Mouse (Mus musculus): Measurements from ENCODE around the gene Npw. TPM values are rescaled to one million over a fixed set of nuclear protein-coding genes. Genes with fewer than 3 reads are reported as not detected.

The Npw gene
- polyA plus RNA-seq, 1 experiment from 2014 or later = not detected

DNA sequence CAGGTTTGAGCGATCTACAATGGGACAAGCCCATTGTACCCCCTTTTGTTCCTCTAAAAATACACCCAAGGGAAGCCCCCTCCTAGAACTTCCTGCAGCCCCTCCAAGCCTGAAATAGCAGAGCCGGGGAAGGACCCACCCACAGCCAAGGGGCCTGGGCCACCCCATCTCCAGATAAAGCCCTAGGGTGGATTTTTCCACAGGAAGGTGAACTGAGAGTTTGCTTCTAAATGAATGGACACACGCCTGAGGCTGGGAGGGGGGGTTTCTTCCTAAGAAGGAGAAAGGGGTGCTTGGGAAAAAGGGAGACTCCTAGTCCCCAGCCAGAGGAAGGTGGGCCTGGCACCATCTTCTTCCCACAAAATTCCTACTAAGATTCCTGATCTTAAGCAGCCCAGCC is 12.3 kb downstream of the Npw start:
- no peak for DNase-seq (ENCODE audit: low spot score)
- peak overlapping the region; percentile 72; the same call in 1 of the 2 replicates for H3K27ac ChIP-seq (replicated peaks)
- H3K9me3 ChIP-seq (replicated peaks) = no peaks in the 10 kb centered on the region
- 0 out of 2 replicates have a peak overlapping the region, but pooled peaks have one; percentile 21 for H3K4me3 ChIP-seq
- H3K27me3 ChIP-seq (ENCODE audit: low read depth, poor library complexity, severe bottlenecking) = peaks cover 35% of the 10 kb centered on the region
- 83% methylated on average over 3 of the region's 3 CpGs for WGBS
- H3K4me1 ChIP-seq = peaks cover 46% of the 10 kb centered on the region
- H3K36me3 ChIP-seq = 0 out of 2 replicates have a peak, but pooled peaks cover under 1% of the 10 kb centered on the region

- WGBS = 88% methylated on average over 9 of the region's 9 CpGs
- peaks cover 27% of the 10 kb centered on the region for H3K27me3 ChIP-seq (ENCODE audit: low read depth, poor library complexity, severe bottlenecking)
- peaks cover 41% of the 10 kb centered on the region for H3K4me1 ChIP-seq
Measured at GRCm38 (mm10) chr17:24644875-24645721, 13.2 kb downstream of the Npw start.

GRCm38 (mm10) chr17:24644030-24644715 is 14.1 kb downstream of the Npw start:
- Histone ChIP-seq H3K36me3 (peaks cover 13% of the 10 kb centered on the region; the same call in 1 of the 2 replicates), H3K27ac (replicated peaks) (peak overlapping the region; percentile 72), H3K9me3 (replicated peaks) (no peaks in the 10 kb centered on the region), H3K4me3 (no peak overlapping the region), H3K27me3 (ENCODE audit: low read depth, poor library complexity, severe bottlenecking) (peaks cover 18% of the 10 kb centered on the region), H3K4me1 (peaks cover 32% of the 10 kb centered on the region)
- 40% methylated on average over 7 of the region's 7 CpGs for WGBS
- DNase-seq (ENCODE audit: low spot score) = no peak

More at GRCm38 (mm10) chr17:24644875-24645721, 13.2 kb downstream of the Npw start:
- Histone ChIP-seq H3K27ac (replicated peaks) (peak overlapping the region; percentile 72), H3K9me3 (replicated peaks) (no peaks in the 10 kb centered on the region), H3K36me3 (peaks cover 9% of the 10 kb centered on the region; the same call in 1 of the 2 replicates), H3K4me3 (0 out of 2 replicates have a peak overlapping the region, but pooled peaks have one; percentile 21)
- DNase-seq (ENCODE audit: low spot score) = no peak

DNA sequence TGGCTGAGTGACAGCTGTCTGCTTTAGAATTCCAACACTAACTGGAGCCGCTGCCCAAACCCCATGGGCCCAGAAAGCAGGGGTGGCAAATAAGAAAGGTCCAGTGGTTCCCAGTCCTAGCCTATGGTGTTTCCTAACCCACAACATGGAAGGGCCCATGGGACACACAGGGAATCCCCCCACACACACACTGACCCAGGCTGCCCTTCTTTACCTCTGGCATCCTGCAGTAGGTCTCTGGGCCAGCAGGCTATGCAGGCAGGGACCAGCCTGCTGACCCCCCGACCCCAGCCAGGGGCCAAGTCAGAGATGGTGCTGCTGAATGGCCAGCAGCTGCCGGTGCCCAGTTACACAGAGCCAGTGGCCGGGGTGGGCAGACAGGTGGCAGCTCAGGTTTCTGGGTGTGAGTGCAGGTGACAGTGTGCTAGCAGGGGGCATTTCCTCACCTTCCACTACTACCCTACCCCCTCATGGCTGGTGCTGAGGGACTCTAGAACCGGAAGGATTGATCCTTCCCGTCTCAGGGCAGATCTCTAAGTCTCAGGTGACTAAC is 15.4 kb downstream of the Npw start:
- 75% methylated on average over 6 of the region's 6 CpGs for WGBS
- DNase-seq (ENCODE audit: low spot score) = no peak
- Histone ChIP-seq H3K4me3 (no peak overlapping the region), H3K4me1 (peaks cover 28% of the 10 kb centered on the region), H3K27me3 (ENCODE audit: low read depth, poor library complexity, severe bottlenecking) (peaks cover 5% of the 10 kb centered on the region; the same call in 1 of the 2 replicates), H3K9me3 (replicated peaks) (no peaks in the 10 kb centered on the region), H3K36me3 (peaks cover 25% of the 10 kb centered on the region; the same call in 1 of the 2 replicates), H3K27ac (replicated peaks) (peak overlapping the region; percentile 43)

- H3K4me3 ChIP-seq = no peak overlapping the region; the same call in 1 of the 2 replicates
- WGBS = 91% methylated on average over 14 of the region's 14 CpGs
- H3K36me3 ChIP-seq = peaks cover 25% of the 10 kb centered on the region; the same call in 1 of the 2 replicates
- DNase-seq (ENCODE audit: low spot score) = no peak
- H3K27me3 ChIP-seq (ENCODE audit: low read depth, poor library complexity, severe bottlenecking) = no peaks in the 10 kb centered on the region; the same call in 1 of the 2 replicates
- H3K4me1 ChIP-seq = peaks cover 29% of the 10 kb centered on the region
- H3K27ac ChIP-seq (replicated peaks) = 0 out of 2 replicates have a peak overlapping the region, but pooled peaks have one; percentile 13
- H3K9me3 ChIP-seq (replicated peaks) = no peaks in the 10 kb centered on the region
Measured at GRCm38 (mm10) chr17:24641944-24642343, 16.3 kb downstream of the Npw start.

- no peak overlapping the region for H3K4me3 ChIP-seq
- no peaks in the 10 kb centered on the region for H3K9me3 ChIP-seq (replicated peaks)
- peaks cover 34% of the 10 kb centered on the region for H3K4me1 ChIP-seq
- H3K27me3 ChIP-seq (ENCODE audit: low read depth, poor library complexity, severe bottlenecking) = no peaks in the 10 kb centered on the region
- no peak overlapping the region for H3K27ac ChIP-seq (replicated peaks)
- H3K36me3 ChIP-seq = peaks cover 25% of the 10 kb centered on the region; the same call in 1 of the 2 replicates
- WGBS = 96% methylated on average over 15 of the region's 15 CpGs
- no peak for DNase-seq (ENCODE audit: low spot score)
Measured at GRCm38 (mm10) chr17:24640581-24640980, 17.7 kb downstream of the Npw start.

DNA sequence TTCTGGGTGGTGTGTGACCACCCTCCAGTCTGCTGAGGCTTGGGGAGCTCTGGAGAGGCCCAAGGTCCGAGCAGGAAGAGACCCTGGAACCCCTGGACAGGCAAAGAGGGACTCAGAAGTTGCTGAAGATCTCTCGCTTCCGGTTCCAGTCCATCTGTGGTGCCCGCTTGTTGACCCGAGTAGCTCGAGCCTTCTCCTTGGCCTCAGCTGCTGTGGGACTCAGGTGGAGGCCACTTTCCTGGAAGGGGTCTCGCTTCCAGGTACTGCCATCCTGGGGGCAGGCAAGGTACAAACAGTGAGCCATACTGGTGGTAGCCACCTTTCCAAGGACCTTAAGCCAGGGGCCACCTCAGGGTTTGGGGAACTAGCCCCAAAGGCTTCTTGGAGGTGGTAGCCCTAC is 18.1 kb downstream of the Npw start:
- no peak for DNase-seq (ENCODE audit: low spot score)
- no peaks in the 10 kb centered on the region for H3K27me3 ChIP-seq (ENCODE audit: low read depth, poor library complexity, severe bottlenecking)
- H3K36me3 ChIP-seq = peaks cover 25% of the 10 kb centered on the region; the same call in 1 of the 2 replicates
- no peak overlapping the region for H3K4me3 ChIP-seq
- H3K4me1 ChIP-seq = peaks cover 32% of the 10 kb centered on the region
- WGBS = 94% methylated on average over 7 of the region's 7 CpGs
- H3K9me3 ChIP-seq (replicated peaks) = no peaks in the 10 kb centered on the region
- H3K27ac ChIP-seq (replicated peaks) = no peak overlapping the region; the same call in 1 of the 2 replicates

GRCm38 (mm10) chr17:24639571-24639988 is 18.7 kb downstream of the Npw start:
- DNase-seq (ENCODE audit: low spot score) = peak; percentile 30
- H3K36me3 ChIP-seq = peaks cover 25% of the 10 kb centered on the region; the same call in 1 of the 2 replicates
- H3K9me3 ChIP-seq (replicated peaks) = no peaks in the 10 kb centered on the region
- H3K4me1 ChIP-seq = peaks cover 26% of the 10 kb centered on the region
- H3K27me3 ChIP-seq (ENCODE audit: low read depth, poor library complexity, severe bottlenecking) = no peaks in the 10 kb centered on the region
- H3K4me3 ChIP-seq = no peak overlapping the region
- H3K27ac ChIP-seq (replicated peaks) = peak overlapping the region; percentile 47
- whole genome bisulfite sequencing = 81% methylated on average over 5 of the region's 5 CpGs

DNA sequence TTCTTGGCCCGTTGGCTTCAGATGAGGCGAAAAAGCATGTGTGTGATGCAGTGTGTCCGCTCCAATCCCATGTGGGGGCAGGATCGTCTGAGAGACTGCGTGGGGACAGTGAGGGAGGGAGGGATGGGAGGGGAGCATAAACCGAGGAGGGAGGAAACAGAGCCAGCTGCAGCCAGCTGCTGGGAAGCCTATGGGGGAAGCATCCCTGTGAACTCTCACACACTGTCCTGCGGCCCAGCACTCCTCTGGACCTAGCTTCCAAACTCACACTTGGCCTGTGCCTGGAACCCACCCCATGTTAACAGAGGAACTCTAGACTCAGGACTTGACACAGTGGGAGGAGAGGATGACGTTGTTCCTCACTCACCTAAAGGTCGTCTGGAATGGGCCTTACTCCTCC is 19.4 kb downstream of the Npw start:
- peaks cover 25% of the 10 kb centered on the region; the same call in 1 of the 2 replicates for H3K36me3 ChIP-seq
- no peak overlapping the region for H3K4me3 ChIP-seq
- H3K4me1 ChIP-seq = peaks cover 19% of the 10 kb centered on the region
- H3K27ac ChIP-seq (replicated peaks) = 0 out of 2 replicates have a peak overlapping the region, but pooled peaks have one; percentile 47
- no peaks in the 10 kb centered on the region for H3K9me3 ChIP-seq (replicated peaks)
- DNase-seq (ENCODE audit: low spot score) = no peak
- H3K27me3 ChIP-seq (ENCODE audit: low read depth, poor library complexity, severe bottlenecking) = no peaks in the 10 kb centered on the region
- 79% methylated on average over 9 of the region's 9 CpGs for WGBS

- H3K36me3 ChIP-seq = peaks cover 25% of the 10 kb centered on the region; the same call in 1 of the 2 replicates
- WGBS = 90% methylated on average over 4 of the region's 4 CpGs
- no peak for DNase-seq (ENCODE audit: low spot score)
- H3K9me3 ChIP-seq (replicated peaks) = no peaks in the 10 kb centered on the region
- no peak overlapping the region for H3K27ac ChIP-seq (replicated peaks)
- H3K27me3 ChIP-seq (ENCODE audit: low read depth, poor library complexity, severe bottlenecking) = no peaks in the 10 kb centered on the region
- H3K4me1 ChIP-seq = peaks cover 19% of the 10 kb centered on the region
- H3K4me3 ChIP-seq = no peak overlapping the region
Measured at GRCm38 (mm10) chr17:24638214-24638613, 20.0 kb downstream of the Npw start.

GRCm38 (mm10) chr17:24636781-24637481 is 21.3 kb downstream of the Npw start:
- WGBS = 61% methylated on average over 5 of the region's 5 CpGs
- DNase-seq (ENCODE audit: low spot score) = no peak
- no peak overlapping the region for H3K27ac ChIP-seq (replicated peaks)

DNA sequence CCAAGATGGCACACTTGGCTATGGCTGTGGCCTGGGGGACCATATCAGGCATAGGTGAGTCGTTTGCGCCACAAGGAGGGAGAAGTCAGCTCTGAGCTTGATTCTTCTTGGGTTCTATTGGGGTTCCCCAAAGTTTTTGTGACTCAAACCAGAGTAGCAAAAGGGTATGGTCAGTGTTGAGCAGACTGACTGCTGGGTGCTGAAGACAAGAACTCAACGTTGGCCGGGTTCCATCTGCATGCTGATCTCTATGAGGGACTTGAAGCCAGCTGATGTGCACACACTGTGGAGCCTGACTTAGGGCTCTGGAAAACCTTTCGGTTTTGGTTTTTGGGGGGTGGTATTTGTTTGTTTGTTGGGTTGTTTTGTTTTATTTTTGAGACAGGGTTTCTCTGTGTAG is 22.6 kb downstream of the Npw start:
- H3K27ac ChIP-seq (replicated peaks) = no peak overlapping the region
- 94% methylated on average over 5 of the region's 5 CpGs for WGBS
- peaks cover 26% of the 10 kb centered on the region for H3K36me3 ChIP-seq
- peaks cover 27% of the 10 kb centered on the region for H3K4me1 ChIP-seq
- no peaks in the 10 kb centered on the region for H3K27me3 ChIP-seq (ENCODE audit: low read depth, poor library complexity, severe bottlenecking)
- H3K4me3 ChIP-seq = no peak overlapping the region
- H3K9me3 ChIP-seq (replicated peaks) = no peaks in the 10 kb centered on the region
- DNase-seq (ENCODE audit: low spot score) = no peak

More at GRCm38 (mm10) chr17:24636781-24637481, 21.3 kb downstream of the Npw start:
- Histone ChIP-seq H3K36me3 (peaks cover 25% of the 10 kb centered on the region; the same call in 1 of the 2 replicates), H3K4me1 (peaks cover 21% of the 10 kb centered on the region), H3K27me3 (ENCODE audit: low read depth, poor library complexity, severe bottlenecking) (no peaks in the 10 kb centered on the region), H3K9me3 (replicated peaks) (no peaks in the 10 kb centered on the region), H3K4me3 (no peak overlapping the region)

Data from midbrain, embryonic 10.5 days (tissue).